Mouse (Mus musculus) adrenal gland (tissue): Measurements from ENCODE around the gene Btbd35f27.
"Not testable (repeated sequence)": the region's sequence is repeated elsewhere in the genome, so short reads cannot be mapped to it uniquely, and the experiment has no call there.

Experiments used
- intact Hi-C: fragments of 180-260 bp; cut with DNase I; formaldehyde crosslinking; loops from one replicate; pipeline ENCODE4 v1.15.1; 2025
- long read RNA-seq, 2 experiments: library from polyadenylated mRNA; unstranded; transcript quantifications; one replicate each; pipeline ENCODE4 v2.0.0; 2020; ENCODE audit warnings: borderline replicate concordance in 1 of 2; ENCODE audit not compliant: insufficient replicate concordance in 1 of 2

Btbd35f27 gene
- long read RNA-seq, experiment 1, result 0 reads
- long read RNA-seq, experiment 2, result 0 reads

DNA sequence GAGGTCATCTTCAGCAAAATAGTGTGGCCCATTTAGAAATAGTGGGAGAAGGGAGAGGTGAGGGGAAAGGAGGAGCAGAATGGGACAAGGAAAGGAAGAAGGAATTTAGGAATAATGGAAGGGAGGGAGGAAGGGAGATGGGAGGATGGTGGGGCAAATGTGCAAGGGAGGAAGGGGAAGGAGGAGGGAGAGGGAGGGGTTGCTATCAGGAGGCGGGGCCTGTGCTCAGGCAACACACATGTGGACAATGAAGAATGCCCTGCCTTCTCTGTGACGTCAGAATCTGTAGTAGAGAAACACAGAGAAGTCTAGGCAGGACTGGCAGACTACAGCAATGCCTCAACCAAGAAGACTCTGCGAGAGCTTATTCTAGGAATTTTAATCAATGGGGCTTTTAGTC, at the start of gene Btbd35f27:
TSS of gene Btbd35f27 (plus strand) at position 301 of the 400 bp plus-strand sequence.
- intact Hi-C loops, result not testable (repeated sequence)
